Mouse (Mus musculus) CD4-positive naive resting alpha-beta T cell, adult 57 days (primary cell): ENCODE results near the gene Maats1. TPM values are rescaled to one million over a fixed set of nuclear protein-coding genes. Genes with fewer than 3 reads are reported as not detected.

Experiments
- total RNA-seq: library from RNA; stranded (reverse); gene quantifications from one replicate; pipeline ENCODE4 v1.2.4, GENCODE M21; 2023

The Maats1 gene
- total RNA-seq = not detected

DNA sequence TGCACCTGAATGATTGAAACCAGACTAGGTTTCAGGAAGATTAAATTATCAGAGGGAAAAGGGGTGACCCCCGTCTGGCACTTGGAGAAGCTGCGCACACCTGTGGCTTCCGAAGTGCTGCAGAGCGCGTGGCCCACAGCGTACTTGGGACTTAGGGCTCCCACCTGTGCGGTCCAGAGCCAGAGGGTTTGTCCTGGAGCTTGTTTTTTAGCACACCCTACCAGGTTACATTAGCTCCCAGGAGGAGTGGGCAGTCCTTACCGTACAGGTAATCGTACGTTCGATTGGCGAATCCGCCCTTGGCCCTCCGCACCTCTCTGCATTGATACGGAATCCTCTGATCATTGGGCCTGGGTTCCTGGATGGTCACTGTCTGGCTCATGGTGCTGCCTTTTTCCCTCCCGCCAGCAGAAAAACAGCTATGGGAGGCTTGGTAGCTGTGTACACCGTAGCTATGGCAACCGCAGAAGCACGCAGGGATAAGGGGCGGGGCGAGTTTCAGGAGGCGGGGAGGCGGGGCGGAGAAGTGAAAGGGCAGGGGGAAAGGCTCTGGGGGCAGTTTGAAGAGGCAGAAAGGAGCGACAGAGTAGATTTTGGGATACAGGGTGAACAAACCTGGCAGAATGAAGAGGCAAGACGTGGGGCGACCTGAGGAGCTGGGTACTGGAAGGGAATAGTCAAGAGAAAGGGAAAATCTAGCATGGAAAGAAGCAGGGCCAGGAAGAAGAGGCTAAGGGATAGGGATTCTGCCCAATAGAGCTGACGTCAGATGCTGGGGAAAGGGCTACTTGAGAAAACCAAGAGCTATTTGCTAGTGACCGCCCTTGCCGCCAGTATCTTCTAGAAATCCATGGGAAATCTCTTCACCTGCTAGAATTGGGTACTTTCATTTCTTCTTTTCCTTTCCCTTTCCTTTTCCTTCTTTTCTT, at the start of gene Maats1:
Maats1 (minus strand) TSS at position 748 of the 929 bp plus-strand sequence.

DNA sequence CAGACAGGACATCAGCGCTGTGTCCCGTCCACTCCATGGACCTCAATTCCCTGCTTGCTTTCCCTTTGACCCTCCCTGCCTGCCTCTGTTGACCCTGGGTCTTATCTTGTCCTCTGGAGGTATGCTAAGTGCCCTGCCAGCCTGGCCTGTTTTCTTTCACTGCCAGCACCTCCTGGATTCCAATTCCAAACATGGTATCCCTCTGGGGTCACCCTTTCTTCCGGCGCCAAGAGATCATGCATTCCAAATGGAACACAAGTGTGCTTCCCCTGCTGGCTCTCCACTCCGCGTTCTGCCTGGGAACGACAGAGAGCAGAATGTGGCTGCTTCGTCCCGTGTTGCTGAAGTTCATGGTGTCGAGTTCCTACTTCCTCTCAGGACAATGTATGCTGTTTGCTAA, 20.0 kb upstream of the Maats1 start, which contains the start of gene Popdc2:
Popdc2 (plus strand) TSS at position 277 of the 400 bp plus-strand sequence.

DNA sequence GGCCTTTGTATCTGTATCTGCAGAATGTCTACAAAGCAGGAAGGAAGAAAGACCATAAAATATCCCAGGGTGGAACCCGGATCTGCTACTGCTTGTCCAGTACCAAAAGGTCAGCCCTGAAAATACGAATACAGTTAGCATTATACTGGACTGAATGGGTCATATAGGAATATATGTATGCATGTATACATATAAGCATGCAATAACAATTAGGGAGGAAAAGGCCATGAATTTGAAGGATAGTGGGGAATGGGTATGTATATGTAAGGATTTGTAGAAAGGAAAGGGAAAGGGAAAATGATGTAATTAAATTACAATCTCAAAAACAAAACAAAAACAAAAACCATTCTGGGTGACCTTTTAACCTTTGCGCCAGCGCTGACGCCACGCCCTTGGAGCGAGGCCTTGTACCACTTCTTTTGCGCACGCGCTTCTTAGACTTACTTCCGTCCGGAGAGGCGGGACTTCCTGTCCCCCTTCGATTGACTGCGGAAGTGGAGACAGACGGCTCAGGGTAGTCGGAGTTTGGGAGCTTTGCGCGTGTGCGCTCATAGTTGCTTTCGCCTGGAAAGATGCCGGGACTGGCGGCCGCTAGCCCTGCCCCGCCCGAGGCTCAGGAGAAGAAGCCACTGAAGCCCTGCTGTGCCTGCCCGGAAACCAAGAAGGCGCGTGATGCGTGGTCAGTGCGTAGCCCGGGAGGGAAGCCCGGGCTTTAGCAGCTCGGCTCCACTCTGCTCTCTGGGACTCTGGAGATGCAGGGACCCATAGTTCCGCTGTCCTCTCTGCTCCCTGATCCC, 4.8 kb upstream of the Maats1 start, which contains the start of the genes Cox17 and Gm21987:
Cox17 (plus strand) TSS at position 463 of the 797 bp plus-strand sequence.
Gm21987 (plus strand) TSS at position 512 of the 797 bp plus-strand sequence.

DNA sequence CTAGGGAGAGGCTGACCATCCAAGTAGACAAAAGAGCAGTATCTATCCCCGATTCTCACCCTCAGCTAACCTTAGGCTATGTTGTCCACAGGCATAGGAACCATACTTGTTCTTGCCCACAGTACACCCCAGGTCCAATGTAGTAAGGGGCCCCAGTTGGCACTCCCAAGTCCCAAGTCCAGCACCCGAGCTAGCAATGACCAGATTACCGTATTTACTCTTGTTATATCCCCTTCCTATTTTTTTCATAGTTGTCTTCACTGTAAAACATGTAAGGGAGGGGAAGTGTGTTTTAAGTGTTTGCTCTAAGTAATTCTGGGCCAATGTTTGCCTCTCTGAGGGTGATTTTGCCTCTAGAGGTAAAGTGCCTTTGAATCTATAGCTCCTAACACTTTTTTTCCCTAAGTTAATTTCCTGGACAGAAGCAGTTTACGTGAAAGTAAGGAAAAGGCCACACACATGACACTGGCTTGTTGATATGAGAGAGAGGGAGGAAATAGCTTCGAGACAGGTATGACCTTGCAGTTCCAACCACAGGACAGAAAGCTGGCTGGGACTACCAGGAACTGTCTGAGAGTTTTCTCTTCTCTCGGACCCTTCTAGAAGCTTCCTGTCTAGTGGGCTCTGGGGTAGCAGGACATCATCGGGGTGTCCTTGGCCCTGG, 47.1 kb downstream of the Maats1 start, which contains the start of gene Nr1i2:
Nr1i2 (minus strand) TSS at position 140 of the 664 bp plus-strand sequence.

Other genes starting within 250 kb of the Maats1 start
- not detected for gene Nr1i2, start 47.3 kb downstream of the Maats1 start, total RNA-seq
- gene Cox17, start 4.8 kb upstream of the Maats1 start, total RNA-seq = 64.1 TPM
- not detected for gene Gm21987, start 4.9 kb upstream of the Maats1 start, total RNA-seq
- gene Popdc2, start 20.1 kb upstream of the Maats1 start, total RNA-seq = not detected
- not detected for gene Pla1a, start 91.0 kb upstream of the Maats1 start, total RNA-seq
- 19.5 TPM for gene Adprh, start 110.6 kb upstream of the Maats1 start, total RNA-seq
- gene Cd80, start 113.4 kb upstream of the Maats1 start, total RNA-seq = 1.0 TPM
- 14.1 TPM for gene Timmdc1, start 180.5 kb upstream of the Maats1 start, total RNA-seq
- 27.5 TPM for gene Poglut1, start 208.1 kb upstream of the Maats1 start, total RNA-seq
- gene Tmem39a, start 216.6 kb upstream of the Maats1 start, total RNA-seq = 47.5 TPM